Mouse (Mus musculus) macrophage (primary cell): ENCODE results near the gene Ralbp1. TPM values are rescaled to one million over a fixed set of nuclear protein-coding genes. Genes with fewer than 3 reads are reported as not detected.

ENCODE experiments used
- H3K27ac ChIP-seq: fragments of 350-480 bp; formaldehyde crosslinking; 2 replicates; pipeline ENCODE4 v1.9.0; 2021
- H3K36me3 ChIP-seq: fragments of 350-480 bp; formaldehyde crosslinking; 2 replicates; pipeline ENCODE4 v1.9.0; 2021; ENCODE audit errors: inconsistent target
- H3K4me3 ChIP-seq: fragments of 350-480 bp; formaldehyde crosslinking; 2 replicates; pipeline ENCODE4 v1.9.0; 2021; ENCODE audit errors: inconsistent target
- H3K79me2 ChIP-seq: fragments of 350-480 bp; formaldehyde crosslinking; 2 replicates; pipeline ENCODE4 v1.9.0; 2021; ENCODE audit errors: inconsistent target
- whole genome bisulfite sequencing: methylation state at CpG from one replicate; pipeline ENCODE4 v1.1.7; 2026; ENCODE audit warnings: inconsistent platforms; ENCODE audit not compliant: missing documents; 5-methylcytosine and 5-hydroxymethylcytosine counted together
- polyA plus RNA-seq: library from polyadenylated mRNA; stranded (reverse); fragments of 250-400 nt; gene quantifications from 3 replicates; pipeline ENCODE4 v1.2.4, GENCODE M21; 2018; ENCODE audit warnings: inconsistent platforms

The Ralbp1 gene
- polyA plus RNA-seq, 1 experiment from 2014 or later, result 62.0 TPM

GRCm38 (mm10) chr17:65822423-65822822 is 63.2 kb downstream of the Ralbp1 start:
- Histone ChIP-seq H3K4me3 (no peak overlapping the region), H3K79me2 (peaks cover 95% of the 10 kb centered on the region), H3K27ac (no peak overlapping the region), H3K36me3 (peaks cover 87% of the 10 kb centered on the region)
- WGBS, result 94% methylated on average over 5 of the region's 5 CpGs

DNA sequence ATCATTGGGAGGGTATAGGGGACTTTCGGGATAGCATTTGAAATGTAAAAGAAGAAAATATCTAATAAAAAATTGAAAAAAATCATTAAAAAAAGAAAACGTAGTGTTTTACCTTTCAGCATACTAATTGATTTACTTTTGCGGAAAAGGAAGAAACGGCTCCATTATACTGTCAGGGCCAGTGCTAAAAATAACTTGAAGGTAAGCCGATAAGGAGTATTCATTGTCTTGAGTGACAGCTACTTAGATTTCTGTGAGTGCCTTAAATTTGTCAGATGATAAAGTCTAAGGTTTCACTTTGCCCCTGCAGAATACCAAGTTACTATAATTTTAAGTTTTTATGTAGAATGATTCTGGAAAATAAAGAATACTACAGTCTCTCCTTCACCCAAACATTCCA is 65.4 kb downstream of the Ralbp1 start:
- 92% methylated on average over 5 of the region's 5 CpGs for whole genome bisulfite sequencing
- H3K27ac ChIP-seq, result no peak overlapping the region

DNA sequence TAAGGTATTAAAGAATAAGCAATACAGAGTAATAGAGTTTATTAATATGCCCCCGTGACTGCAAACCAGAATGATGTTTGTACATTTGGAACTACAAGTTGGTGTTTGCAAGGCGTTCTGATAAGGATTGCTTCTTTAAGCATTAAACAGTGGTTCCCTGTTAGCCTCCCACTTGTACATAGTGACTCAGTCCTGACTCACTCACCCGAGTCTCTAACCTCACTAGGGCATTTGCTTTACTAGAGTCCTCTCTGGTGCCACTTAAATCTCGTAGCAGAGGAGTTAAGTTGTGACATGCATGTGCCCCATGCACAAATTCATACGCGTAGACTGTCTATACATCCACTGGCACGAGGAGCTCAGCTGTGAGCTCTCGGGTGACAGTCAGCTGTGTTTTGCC is 71.8 kb downstream of the Ralbp1 start:
- H3K27ac ChIP-seq, result no peak overlapping the region
- no peak overlapping the region for H3K4me3 ChIP-seq
- WGBS, result 91% methylated on average over 8 of the region's 8 CpGs
- H3K36me3 ChIP-seq, result peaks cover 90% of the 10 kb centered on the region
- peaks cover 69% of the 10 kb centered on the region for H3K79me2 ChIP-seq

More for the DNA sequence above, 65.4 kb downstream of the Ralbp1 start:
- H3K79me2 ChIP-seq, result peaks cover 94% of the 10 kb centered on the region
- H3K36me3 ChIP-seq, result peaks cover 87% of the 10 kb centered on the region
- H3K4me3 ChIP-seq, result no peak overlapping the region

- peaks cover 81% of the 10 kb centered on the region for H3K36me3 ChIP-seq
- 89% methylated on average over 5 of the region's 5 CpGs for WGBS
- H3K4me3 ChIP-seq, result no peak overlapping the region
These were observed 74.6 kb downstream of the Ralbp1 start for GRCm38 (mm10) chr17:65811032-65811431.

GRCm38 (mm10) chr17:65806416-65806815 is 79.2 kb downstream of the Ralbp1 start:
- peaks cover 100% of the 10 kb centered on the region for H3K79me2 ChIP-seq
- peaks cover 52% of the 10 kb centered on the region for H3K36me3 ChIP-seq
- H3K4me3 ChIP-seq, result no peak overlapping the region
- WGBS, result 91% methylated on average over 2 of the region's 2 CpGs
- no peak overlapping the region for H3K27ac ChIP-seq

More at GRCm38 (mm10) chr17:65811032-65811431, 74.6 kb downstream of the Ralbp1 start:
- H3K79me2 ChIP-seq, result peaks cover 69% of the 10 kb centered on the region
- no peak overlapping the region for H3K27ac ChIP-seq

GRCm38 (mm10) chr17:65805966-65806365 is 79.6 kb downstream of the Ralbp1 start:
- H3K36me3 ChIP-seq, result peaks cover 47% of the 10 kb centered on the region
- 89% methylated on average over 4 of the region's 4 CpGs for WGBS
- H3K27ac ChIP-seq, result no peak overlapping the region
- no peak overlapping the region for H3K4me3 ChIP-seq
- H3K79me2 ChIP-seq, result peaks cover 100% of the 10 kb centered on the region

- no peak overlapping the region for H3K27ac ChIP-seq
- peaks cover 17% of the 10 kb centered on the region for H3K36me3 ChIP-seq
- no peak overlapping the region for H3K4me3 ChIP-seq
- WGBS, result 94% methylated on average over 4 of the region's 4 CpGs
- peaks cover 100% of the 10 kb centered on the region for H3K79me2 ChIP-seq
These were observed 83.6 kb downstream of the Ralbp1 start for GRCm38 (mm10) chr17:65802026-65802425.

- Histone ChIP-seq H3K36me3 (peaks cover 17% of the 10 kb centered on the region), H3K27ac (no peak overlapping the region), H3K4me3 (no peak overlapping the region), H3K79me2 (peaks cover 100% of the 10 kb centered on the region)
- WGBS, result 98% methylated on average over 6 of the region's 6 CpGs
These were observed 85.1 kb downstream of the Ralbp1 start for GRCm38 (mm10) chr17:65800451-65800850.

DNA sequence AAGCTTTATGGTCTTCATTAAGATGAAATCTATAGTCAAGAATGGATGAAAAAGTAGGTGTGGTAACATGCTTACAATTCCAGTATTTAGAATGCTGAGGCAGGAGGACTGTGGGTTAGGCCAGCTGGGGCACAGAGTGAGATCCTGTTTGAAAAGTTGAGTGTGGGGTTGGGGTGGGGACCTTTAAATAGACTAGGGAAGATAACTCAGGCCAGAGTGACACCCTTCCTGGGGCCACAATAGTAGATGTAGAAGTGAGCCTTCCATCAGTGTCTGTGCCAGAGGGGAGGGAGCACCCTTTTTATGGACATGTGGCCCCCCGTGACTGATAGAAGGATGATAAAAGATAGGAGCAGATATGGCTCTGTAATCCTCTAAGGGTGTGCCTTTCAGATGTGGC is 86.2 kb downstream of the Ralbp1 start:
- Histone ChIP-seq H3K79me2 (peaks cover 100% of the 10 kb centered on the region), H3K36me3 (peaks cover 16% of the 10 kb centered on the region), H3K4me3 (no peak overlapping the region), H3K27ac (no peak overlapping the region)
- 100% methylated on average over 1 of the region's 1 CpGs for WGBS

- H3K36me3 ChIP-seq, result peaks cover 7% of the 10 kb centered on the region; the same call in 1 of the 2 replicates
- H3K27ac ChIP-seq, result no peak overlapping the region
- WGBS, result 50% methylated on average over 2 of the region's 4 CpGs
These were observed 87.2 kb downstream of the Ralbp1 start for GRCm38 (mm10) chr17:65798446-65798845.

More at GRCm38 (mm10) chr17:65798446-65798845, 87.2 kb downstream of the Ralbp1 start:
- H3K4me3 ChIP-seq, result no peak overlapping the region
- peaks cover 100% of the 10 kb centered on the region for H3K79me2 ChIP-seq

Other genes starting within 250 kb of the Ralbp1 start
- 0.10 TPM in 1 of 3 replicates, not detected in the others for gene Txndc2, start 243.6 kb downstream of the Ralbp1 start, polyA plus RNA-seq
- gene Rab31, start 113.0 kb downstream of the Ralbp1 start, polyA plus RNA-seq, result 93.9 to 139 TPM (median 136 TPM) in 3 replicates
- 33.7 to 41.6 TPM (median 40.4 TPM) in 3 replicates for gene Ppp4r1, start 103.2 kb downstream of the Ralbp1 start, polyA plus RNA-seq
- 11.3 to 23.0 TPM (median 16.7 TPM) in 3 replicates for gene Twsg1, start 65.4 kb upstream of the Ralbp1 start, polyA plus RNA-seq
- gene Ankrd12, start 191.3 kb upstream of the Ralbp1 start, polyA plus RNA-seq, result 20.0 to 74.7 TPM (median 35.6 TPM) in 3 replicates
- gene Ndufv2, start 215.8 kb upstream of the Ralbp1 start, polyA plus RNA-seq, result 79.4 to 113 TPM (median 93.9 TPM) in 3 replicates
- 40.0 to 48.3 TPM (median 46.1 TPM) in 3 replicates for gene Washc1, start 225.7 kb upstream of the Ralbp1 start, polyA plus RNA-seq
- 3.6 to 11.4 TPM (median 4.9 TPM) in 3 replicates for gene Ddx11, start 237.7 kb upstream of the Ralbp1 start, polyA plus RNA-seq